ENCODE assay signal across 15 mouse cellular contexts in genomic region chr8:123838496-123838895, GRCm38 (mm10). TPM values are rescaled to one million over a fixed set of nuclear protein-coding genes. Genes with fewer than 3 reads are reported as not detected.
DNase-seq lines count a peak whose midpoint lies in the region; ATAC-seq lines count a peak whose summit lies in the region.
"Had no signal": no experiment of that assay in that cellular context is flagged by ENCODE, and none has a peak within 500 bp of the region (broad histone marks: within the 10 kb centered on the region; RNA-seq: fewer than 3 reads in every experiment).

No protein-coding gene starts in this region.

- no peak overlapping the region for H3K4me2 ChIP-seq in intestine, embryonic 14.5 days (ENCODE audit: low read length)
- H3K4me2 ChIP-seq in intestine, embryonic 16.5 days (ENCODE audit: low read depth, low read length): no peak overlapping the region
- H3K4me2 ChIP-seq: heart, embryonic 13.5 days had no signal

- no peak overlapping the region for H3K27ac ChIP-seq in intestine, embryonic 14.5 days (ENCODE audit: low read depth)
- H3K27ac ChIP-seq in intestine, embryonic 16.5 days (ENCODE audit: low read length): no peak overlapping the region
- H3K27ac ChIP-seq: heart, embryonic 13.5 days; hindbrain, postnatal 0 days; midbrain, embryonic 10.5 days had no signal

- ATAC-seq in intestine, embryonic 14.5 days (replicated peaks; ENCODE audit: low FRiP score, low TSS enrichment, low read depth): no peak
- no peak for ATAC-seq in intestine, embryonic 16.5 days
- ATAC-seq: hindbrain, postnatal 0 days had no signal

- H3K9ac ChIP-seq in intestine, embryonic 14.5 days (ENCODE audit: low read length): no peak overlapping the region
- no peak overlapping the region for H3K9ac ChIP-seq in intestine, embryonic 16.5 days (ENCODE audit: low read depth, low read length)
- H3K9ac ChIP-seq: heart, embryonic 13.5 days had no signal

- H3K4me1 ChIP-seq in intestine, embryonic 14.5 days (replicated peaks; ENCODE audit: control insufficient read depth, insufficient read depth, low read length): no peaks in the 10 kb centered on the region
- H3K4me1 ChIP-seq in intestine, embryonic 16.5 days (ENCODE audit: control insufficient read depth, insufficient read depth, low read length): no peaks in the 10 kb centered on the region
- H3K4me1 ChIP-seq: heart, embryonic 13.5 days; midbrain, embryonic 10.5 days had no signal

- peak; percentile 76 for DNase-seq in intestine, embryonic 14.5 days (ENCODE audit: low spot score)
- peak; percentile 26 for DNase-seq in 3T3-L1 (ENCODE audit: low read depth, low spot score)
- peak; percentile 20 for DNase-seq in Muller cell, postnatal 12 days (ENCODE audit: inconsistent ontology term)
- peak; percentile 43 for DNase-seq in forelimb bud, embryonic 11.5 days (ENCODE audit: low read depth, low spot score)
- no peak for DNase-seq in urinary bladder, postnatal 10 days (ENCODE audit: low spot score)
- DNase-seq in cerebellum, postnatal 4 days (ENCODE audit: low spot score in 2 of 2): no peak
- DNase-seq: cerebellum, adult 8-10 months; lung, adult 2 months; spleen, adult 18-20 months; thymus, postnatal 36 days had no signal

- WGBS in intestine, embryonic 14.5 days: 69% methylated on average over 9 of the region's 9 CpGs
- WGBS in intestine, embryonic 16.5 days: 63% methylated on average over 9 of the region's 9 CpGs

- H3K9me3 ChIP-seq in intestine, embryonic 14.5 days (ENCODE audit: control insufficient read depth, low read length): no peaks in the 10 kb centered on the region
- H3K9me3 ChIP-seq in intestine, embryonic 16.5 days (ENCODE audit: control insufficient read depth, low read length): no peaks in the 10 kb centered on the region
- H3K9me3 ChIP-seq: heart, embryonic 13.5 days; midbrain, embryonic 10.5 days had no signal

- no peak overlapping the region for H3K4me3 ChIP-seq in intestine, embryonic 14.5 days (ENCODE audit: low read depth, low read length)
- H3K4me3 ChIP-seq in intestine, embryonic 16.5 days (ENCODE audit: low read length): no peak overlapping the region
- H3K4me3 ChIP-seq: heart, embryonic 13.5 days; midbrain, embryonic 10.5 days had no signal

- H3K36me3 ChIP-seq in intestine, embryonic 14.5 days (ENCODE audit: control insufficient read depth, insufficient read depth, low read length): peaks cover 41% of the 10 kb centered on the region
- peaks cover 8% of the 10 kb centered on the region for H3K36me3 ChIP-seq in intestine, embryonic 16.5 days (ENCODE audit: control insufficient read depth, insufficient read depth, low read length)

- H3K27me3 ChIP-seq in intestine, embryonic 14.5 days (replicated peaks; ENCODE audit: control insufficient read depth, insufficient read depth, low read length): no peaks in the 10 kb centered on the region
- no peaks in the 10 kb centered on the region for H3K27me3 ChIP-seq in intestine, embryonic 16.5 days (replicated peaks; ENCODE audit: control insufficient read depth, insufficient read depth, low read length)
- H3K27me3 ChIP-seq: CH12.LX; heart, embryonic 13.5 days had no signal

RNA-seq across cellular contexts. Expression of gene Ccsap, which starts 21.5 kb away (rescaled TPM):
- 3.2 and 3.9 TPM in 2 replicates for polyA plus RNA-seq in intestine, embryonic 14.5 days (2014; fragmentation: Nextera tagmentation; extraction: Ambion mirVana)
- 2.3 and 2.7 TPM in 2 replicates for polyA plus RNA-seq in intestine, embryonic 16.5 days (2015; fragmentation: Nextera tagmentation; extraction: Ambion mirVana)

RNA-seq across cellular contexts. Expression of gene Rab4a, which starts 32.7 kb away (rescaled TPM):
- polyA plus RNA-seq in intestine, embryonic 14.5 days (2014; fragmentation: Nextera tagmentation; extraction: Ambion mirVana): 51.9 and 52.0 TPM in 2 replicates
- 66.9 and 71.9 TPM in 2 replicates for polyA plus RNA-seq in intestine, embryonic 16.5 days (2015; fragmentation: Nextera tagmentation; extraction: Ambion mirVana)

RNA-seq across cellular contexts. Expression of gene Acta1, which starts 56.1 kb away (rescaled TPM):
- 1.3 and 1.5 TPM in 2 replicates for polyA plus RNA-seq in intestine, embryonic 14.5 days (2014; fragmentation: Nextera tagmentation; extraction: Ambion mirVana)
- polyA plus RNA-seq in intestine, embryonic 16.5 days (2015; fragmentation: Nextera tagmentation; extraction: Ambion mirVana): 11.1 and 14.3 TPM in 2 replicates

Comparison
In these comparisons a context has a peak if more than half of its experiments do, and no peak if none do; other contexts are left out.
1. DNase-seq: peak in intestine, embryonic 14.5 days (single experiment), 3T3-L1 (single experiment), Muller cell, postnatal 12 days (single experiment) and forelimb bud, embryonic 11.5 days (single experiment); none in urinary bladder, postnatal 10 days (single experiment) and cerebellum, postnatal 4 days (0 of 2).